Mouse (Mus musculus) hindbrain, embryonic 10.5 days (tissue): ENCODE measurements around the gene Nat8f5. TPM values are rescaled to one million over a fixed set of nuclear protein-coding genes. Genes with fewer than 3 reads are reported as not detected.
"Not testable (repeated sequence)": the region's sequence is repeated elsewhere in the genome, so short reads cannot be mapped to it uniquely, and the experiment has no call there.

Source experiments
- DNase-seq: peaks from one replicate; pipeline ENCODE4 v3.0.0-alpha.2; 2017; ENCODE audit warnings: low spot score
- H3K27ac ChIP-seq: fragments of 300-500 bp; sonication (generic); 2 replicates; pipeline ENCODE4 v1.5.1; 2016; ENCODE audit warnings: mild to moderate bottlenecking, moderate library complexity
- H3K27me3 ChIP-seq: fragments of 300-500 bp; sonication (generic); 2 replicates; pipeline ENCODE4 v1.6.1; 2016; ENCODE audit warnings: mild to moderate bottlenecking; ENCODE audit not compliant: poor library complexity, insufficient read depth, severe bottlenecking
- H3K36me3 ChIP-seq: fragments of 300-500 bp; sonication (generic); 2 replicates; pipeline ENCODE4 v1.6.1; 2016; ENCODE audit warnings: mild to moderate bottlenecking, moderate library complexity
- H3K4me1 ChIP-seq: fragments of 300-500 bp; sonication (generic); replicated peaks from 2 replicates; pipeline ENCODE4 v1.6.1; 2016; ENCODE audit warnings: mild to moderate bottlenecking
- H3K4me3 ChIP-seq: fragments of 300-500 bp; sonication (generic); 2 replicates; pipeline ENCODE4 v1.5.1; 2016; ENCODE audit warnings: mild to moderate bottlenecking, moderate library complexity
- H3K9me3 ChIP-seq: fragments of 300-500 bp; sonication (generic); 2 replicates; pipeline ENCODE4 v1.6.1; 2016; ENCODE audit warnings: mild to moderate bottlenecking, moderate library complexity
- WGBS: fragments of 180-500 bp; shearing (Covaris S2); methylation state at CpG from one replicate; pipeline ENCODE4 v1.1.7; 2016; 5-methylcytosine and 5-hydroxymethylcytosine counted together
- polyA plus RNA-seq: library from polyadenylated mRNA; unstranded; fragments of >200 nt; fragmentation: Nextera tagmentation; extraction: Ambion mirVana; gene quantifications from 2 replicates; pipeline ENCODE4 v1.2.1, GENCODE M21; 2016

Nat8f5 gene
- polyA plus RNA-seq, result not detected in 2 replicates

GRCm38 (mm10) chr6:85820837-85821236 is at the start of gene Nat8f5, which contains the start of gene Nat8f6:
Gene Nat8f5 (minus strand): TSS chr6:85820972.
Gene Nat8f6 (minus strand): TSS chr6:85820954.
- Histone ChIP-seq H3K4me1 (no peaks in the 10 kb centered on the region), H3K27me3 (no peaks in the 10 kb centered on the region), H3K9me3 (no peaks in the 10 kb centered on the region), H3K4me3 (no peak within 1 kb of the TSS), H3K27ac (no peak within 1 kb of the TSS), H3K36me3 (no peaks in the 10 kb centered on the region)
- WGBS, result 87% methylated on average over 5 of the region's 5 CpGs
- DNase-seq, result no peak

GRCm38 (mm10) chr6:85869006-85869405 is 48.2 kb upstream of the Nat8f5 start, which contains the start of gene Nat8f2:
Gene Nat8f2 (minus strand): TSS chr6:85869158.
- H3K9me3 ChIP-seq, H3K36me3 ChIP-seq, H3K4me1 ChIP-seq, H3K4me3 ChIP-seq, H3K27ac ChIP-seq, H3K27me3 ChIP-seq, DNase-seq: not testable (repeated sequence)
- WGBS, result 87% methylated on average over 5 of the region's 5 CpGs

- Histone ChIP-seq H3K36me3 (no peaks in the 10 kb centered on the region), H3K27ac (no peak overlapping the region), H3K27me3 (no peaks in the 10 kb centered on the region), H3K9me3 (no peaks in the 10 kb centered on the region), H3K4me3 (no peak overlapping the region), H3K4me1 (0 out of 2 replicates have a peak, but pooled peaks cover 2% of the 10 kb centered on the region)
- DNase-seq, result no peak
- WGBS, result 80% methylated on average over 8 of the region's 8 CpGs
Observed at GRCm38 (mm10) chr6:85867726-85868690, 47.2 kb upstream of the Nat8f5 start.

GRCm38 (mm10) chr6:85866995-85867394 is 46.2 kb upstream of the Nat8f5 start:
- not testable (repeated sequence) for H3K9me3 ChIP-seq, H3K36me3 ChIP-seq, H3K4me3 ChIP-seq, H3K4me1 ChIP-seq, H3K27ac ChIP-seq, DNase-seq, H3K27me3 ChIP-seq
- WGBS, result 72% methylated on average over 1 of the region's 1 CpGs

- H3K27me3 ChIP-seq, H3K4me1 ChIP-seq, H3K4me3 ChIP-seq, H3K9me3 ChIP-seq, H3K27ac ChIP-seq, DNase-seq, H3K36me3 ChIP-seq: not testable (repeated sequence)
- 85% methylated on average over 3 of the region's 3 CpGs for WGBS
Observed at GRCm38 (mm10) chr6:85866166-85866565, 45.4 kb upstream of the Nat8f5 start.

GRCm38 (mm10) chr6:85864900-85865639 is 44.3 kb upstream of the Nat8f5 start:
- not testable (repeated sequence) for H3K4me1 ChIP-seq, H3K27ac ChIP-seq, H3K36me3 ChIP-seq, DNase-seq, H3K4me3 ChIP-seq, H3K27me3 ChIP-seq, H3K9me3 ChIP-seq
- WGBS, result 74% methylated on average over 6 of the region's 7 CpGs

GRCm38 (mm10) chr6:85863840-85864239 is 43.1 kb upstream of the Nat8f5 start:
- WGBS, result 90% methylated on average over 2 of the region's 2 CpGs

GRCm38 (mm10) chr6:85863136-85863535 is 42.4 kb upstream of the Nat8f5 start:
- WGBS, result 90% methylated on average over 2 of the region's 2 CpGs
- no peaks in the 10 kb centered on the region for H3K36me3 ChIP-seq
- H3K4me3 ChIP-seq, result no peak overlapping the region
- DNase-seq, result no peak
- H3K9me3 ChIP-seq, result no peaks in the 10 kb centered on the region
- no peaks in the 10 kb centered on the region for H3K27me3 ChIP-seq
- no peak overlapping the region for H3K27ac ChIP-seq
- H3K4me1 ChIP-seq, result 0 out of 2 replicates have a peak, but pooled peaks cover 2% of the 10 kb centered on the region

More at GRCm38 (mm10) chr6:85863840-85864239, 43.1 kb upstream of the Nat8f5 start:
- Histone ChIP-seq H3K27ac (no peak overlapping the region), H3K27me3 (no peaks in the 10 kb centered on the region), H3K36me3 (no peaks in the 10 kb centered on the region), H3K9me3 (no peaks in the 10 kb centered on the region), H3K4me3 (no peak overlapping the region), H3K4me1 (0 out of 2 replicates have a peak, but pooled peaks cover 2% of the 10 kb centered on the region)
- no peak for DNase-seq

- no peak overlapping the region for H3K27ac ChIP-seq
- H3K36me3 ChIP-seq, result no peaks in the 10 kb centered on the region
- H3K4me3 ChIP-seq, result no peak overlapping the region
- no peak for DNase-seq
- H3K4me1 ChIP-seq, result 0 out of 2 replicates have a peak, but pooled peaks cover 2% of the 10 kb centered on the region
- no peaks in the 10 kb centered on the region for H3K9me3 ChIP-seq
- WGBS, result 89% methylated on average over 3 of the region's 3 CpGs
- H3K27me3 ChIP-seq, result no peaks in the 10 kb centered on the region
Observed at GRCm38 (mm10) chr6:85862565-85862964, 41.8 kb upstream of the Nat8f5 start.

GRCm38 (mm10) chr6:85861247-85861646 is 40.5 kb upstream of the Nat8f5 start:
- H3K27me3 ChIP-seq, result no peaks in the 10 kb centered on the region
- H3K9me3 ChIP-seq, result no peaks in the 10 kb centered on the region
- H3K27ac ChIP-seq, result no peak overlapping the region
- no peaks in the 10 kb centered on the region for H3K36me3 ChIP-seq
- 0 out of 2 replicates have a peak, but pooled peaks cover 2% of the 10 kb centered on the region for H3K4me1 ChIP-seq
- 80% methylated on average over 3 of the region's 3 CpGs for WGBS
- H3K4me3 ChIP-seq, result no peak overlapping the region
- no peak for DNase-seq

GRCm38 (mm10) chr6:85856194-85856678 is 35.5 kb upstream of the Nat8f5 start:
- Histone ChIP-seq H3K27me3 (no peaks in the 10 kb centered on the region), H3K27ac (no peak overlapping the region), H3K9me3 (no peaks in the 10 kb centered on the region), H3K36me3 (no peaks in the 10 kb centered on the region), H3K4me1 (no peaks in the 10 kb centered on the region), H3K4me3 (no peak overlapping the region)
- 57% methylated on average over 1 of the region's 1 CpGs for WGBS
- no peak for DNase-seq

GRCm38 (mm10) chr6:85853481-85853880 is 32.7 kb upstream of the Nat8f5 start:
- no peak for DNase-seq
- no peak overlapping the region for H3K27ac ChIP-seq
- no peaks in the 10 kb centered on the region for H3K27me3 ChIP-seq
- H3K9me3 ChIP-seq, result no peaks in the 10 kb centered on the region
- peaks cover 8% of the 10 kb centered on the region for H3K4me1 ChIP-seq
- no peaks in the 10 kb centered on the region for H3K36me3 ChIP-seq
- 83% methylated on average over 3 of the region's 3 CpGs for WGBS
- no peak overlapping the region for H3K4me3 ChIP-seq
